ENCODE assay signal across 7 mouse cellular contexts in genomic region chr1:87070720-87071119, GRCm38 (mm10). TPM values are rescaled to one million over a fixed set of nuclear protein-coding genes. Genes with fewer than 3 reads are reported as not detected.
A peak's percentile ranks its signal among the peaks of the same experiment; 100 is the strongest.
DNase-seq lines count a peak whose midpoint lies in the region; ATAC-seq lines count a peak whose summit lies in the region.

No protein-coding gene starts in this region.

- peak; percentile 45 for DNase-seq in ovary, postnatal 36 days (ENCODE audit: low spot score)
- DNase-seq in ovary, postnatal 10 days (ENCODE audit: low spot score), result no peak
- DNase-seq in adrenal gland, postnatal 14 days, result peak; percentile 69
- peak; percentile 43 for DNase-seq in lung, postnatal 10 days
- DNase-seq in thymus, postnatal 25 days, result peak; percentile 53
- no peak for DNase-seq in cerebellum, postnatal 10 days

- peak; percentile 72 to 77 for ATAC-seq in hematopoietic stem cell, adult 5-6 weeks (replicated peaks in 1 of 2; ENCODE audit: insufficient read depth in 1 of 2, low FRiP score in 2 of 2, low TSS enrichment in 1 of 2, low read depth in 1 of 2, poor library complexity in 2 of 2, severe bottlenecking in 2 of 2)

RNA-seq across cellular contexts. Expression of gene Alppl2, which starts 19.0 kb away (rescaled TPM):
- not detected in 2 replicates for total RNA-seq in adrenal gland, postnatal 14 days (2021)
- total RNA-seq in hematopoietic stem cell, adult 5-6 weeks (2017), result not detected in 2 replicates

RNA-seq across cellular contexts. Expression of gene Alpi, which starts 30.7 kb away (rescaled TPM):
- total RNA-seq in adrenal gland, postnatal 14 days (2021), result not detected in 2 replicates
- not detected in 2 replicates for total RNA-seq in hematopoietic stem cell, adult 5-6 weeks (2017)

RNA-seq across cellular contexts. Expression of gene Akp3, which starts 54.1 kb away (rescaled TPM):
- total RNA-seq in adrenal gland, postnatal 14 days (2021), result not detected in 2 replicates
- not detected in 2 replicates for total RNA-seq in hematopoietic stem cell, adult 5-6 weeks (2017)

Comparison
In these comparisons a context has a peak if more than half of its experiments do, and no peak if none do; other contexts are left out.
1. DNase-seq: peak in ovary, postnatal 36 days (single experiment), adrenal gland, postnatal 14 days (single experiment), lung, postnatal 10 days (single experiment) and thymus, postnatal 25 days (single experiment); none in ovary, postnatal 10 days (single experiment) and cerebellum, postnatal 10 days (0 of 2).